Mouse (Mus musculus) gastrocnemius, postnatal 25 days (tissue): ENCODE measurements around the gene Lrrc27. TPM values are rescaled to one million over a fixed set of nuclear protein-coding genes. Genes with fewer than 3 reads are reported as not detected.
A peak's percentile ranks its signal among the peaks of the same experiment; 100 is the strongest.

ENCODE experiments used
- DNase-seq: peaks from one replicate; pipeline ENCODE4 v3.0.0; 2022
- long read RNA-seq, 2 experiments: library from polyadenylated mRNA; stranded (forward); transcript quantifications; one replicate each; pipeline ENCODE4 v2.0.0; 2021
- total RNA-seq, 2 experiments: library from RNA; stranded (reverse); gene quantifications; 1 replicate in 1 of 2; 2 replicates in 1 of 2; pipeline ENCODE4 v1.2.3; 2021

The Lrrc27 gene
- total RNA-seq = 1 to 10 TPM; 3.2 to 3.9 TPM
- long read RNA-seq, experiment 1, partial matches to known transcripts = 0 of 5 reads
- long read RNA-seq, experiment 1, other reads (novel, unspliced or antisense) = 1 of 5 reads
- long read RNA-seq, experiment 2, transcript Lrrc27-207 (4 exons, 619 nt) = major isoform, 7 of 12 reads
- long read RNA-seq, experiment 2, partial matches to known transcripts = 2 of 12 reads
- long read RNA-seq, experiment 2, other reads (novel, unspliced or antisense) = 1 of 12 reads

GRCm38 (mm10) chr7:139212754-139213745, at the start of gene Lrrc27, which contains the start of gene Stk32c:
Gene Lrrc27, plus strand, starts transcription at chr7:139212988.
Gene Stk32c, minus strand, starts transcription at chr7:139213307.
- peak; percentile 96 for DNase-seq

GRCm38 (mm10) chr7:139164410-139164809, 48.4 kb upstream of the Lrrc27 start:
- no peak for DNase-seq

- DNase-seq = no peak
Observed at GRCm38 (mm10) chr7:139169143-139169542, 43.6 kb upstream of the Lrrc27 start.

- DNase-seq = no peak
Observed at GRCm38 (mm10) chr7:139179299-139179698, 33.5 kb upstream of the Lrrc27 start.

GRCm38 (mm10) chr7:139180058-139180457, 32.7 kb upstream of the Lrrc27 start:
- DNase-seq = no peak

GRCm38 (mm10) chr7:139184396-139184795, 28.4 kb upstream of the Lrrc27 start:
- DNase-seq = no peak

- DNase-seq = no peak
Observed at GRCm38 (mm10) chr7:139184846-139185245, 27.9 kb upstream of the Lrrc27 start.

GRCm38 (mm10) chr7:139185971-139186370, 26.8 kb upstream of the Lrrc27 start:
- DNase-seq = no peak

- no peak for DNase-seq
Observed at GRCm38 (mm10) chr7:139186436-139186835, 26.4 kb upstream of the Lrrc27 start.

- no peak for DNase-seq
Observed at GRCm38 (mm10) chr7:139187277-139187676, 25.5 kb upstream of the Lrrc27 start.

GRCm38 (mm10) chr7:139187771-139188633, 24.8 kb upstream of the Lrrc27 start:
- peak; percentile 71 for DNase-seq

- no peak for DNase-seq
Observed at GRCm38 (mm10) chr7:139188634-139189207, 24.1 kb upstream of the Lrrc27 start.

GRCm38 (mm10) chr7:139190616-139191015, 22.2 kb upstream of the Lrrc27 start:
- DNase-seq = no peak

- no peak for DNase-seq
Observed at GRCm38 (mm10) chr7:139191619-139192018, 21.2 kb upstream of the Lrrc27 start.

GRCm38 (mm10) chr7:139197022-139197421, 15.8 kb upstream of the Lrrc27 start:
- DNase-seq = no peak

GRCm38 (mm10) chr7:139200108-139200507, 12.7 kb upstream of the Lrrc27 start:
- DNase-seq = no peak

- no peak for DNase-seq
Observed at GRCm38 (mm10) chr7:139201209-139201608, 11.6 kb upstream of the Lrrc27 start.

GRCm38 (mm10) chr7:139208023-139208772, 4.6 kb upstream of the Lrrc27 start:
- no peak for DNase-seq

GRCm38 (mm10) chr7:139208773-139209095, 4.1 kb upstream of the Lrrc27 start:
- no peak for DNase-seq

- DNase-seq = no peak
Observed at GRCm38 (mm10) chr7:139211761-139212160, 1.0 kb upstream of the Lrrc27 start.

GRCm38 (mm10) chr7:139213751-139214150, 963 bp downstream of the Lrrc27 start:
- DNase-seq = no peak
